Comparison of ENCODE assay signal across 21 mouse cellular contexts in genomic region chr6:86646143-86646542, GRCm38 (mm10). TPM values are rescaled to one million over a fixed set of nuclear protein-coding genes. Genes with fewer than 3 reads are reported as not detected.
DNase-seq lines count a peak whose midpoint lies in the region; ATAC-seq and TF ChIP-seq lines count a peak whose summit lies in the region.
"Had no signal": no experiment of that assay in that cellular context is flagged by ENCODE, and none has a peak within 500 bp of the region (broad histone marks: within the 10 kb centered on the region; RNA-seq: fewer than 3 reads in every experiment).

No protein-coding gene starts in this region.

- DNase-seq in testis, postnatal 10 days (ENCODE audit: low spot score), result no peak
- no peak for DNase-seq in left cerebral cortex, adult 9 months (ENCODE audit: low spot score in 2 of 2)
- DNase-seq: adrenal gland, postnatal 10 days; adrenal gland, postnatal 25 days; cerebellum, adult 11 months; cerebellum, adult 18-20 months; cerebellum, adult 8-10 months; cerebellum, adult 9-11 months; cerebellum, postnatal 14 days; cerebellum, postnatal 36 days; embryo, embryonic 11 days had no signal

- H3K9me3 ChIP-seq in liver, embryonic 15.5 days (replicated peaks), result no peaks in the 10 kb centered on the region
- no peaks in the 10 kb centered on the region for H3K9me3 ChIP-seq in liver, embryonic 12.5 days (replicated peaks)
- H3K9me3 ChIP-seq in intestine, embryonic 16.5 days (ENCODE audit: control insufficient read depth, low read length), result no peaks in the 10 kb centered on the region
- H3K9me3 ChIP-seq: embryonic facial prominence, embryonic 13.5 days; embryonic facial prominence, embryonic 15.5 days; forebrain, embryonic 10.5 days; forebrain, embryonic 12.5 days had no signal

- peaks cover 51% of the 10 kb centered on the region for H3K36me3 ChIP-seq in liver, embryonic 15.5 days (replicated peaks)
- peaks cover 41% of the 10 kb centered on the region for H3K36me3 ChIP-seq in liver, embryonic 12.5 days
- H3K36me3 ChIP-seq in intestine, embryonic 16.5 days (ENCODE audit: control insufficient read depth, insufficient read depth, low read length), result peaks cover 4% of the 10 kb centered on the region; the same call in 1 of the 2 replicates
- peaks cover 35% of the 10 kb centered on the region for H3K36me3 ChIP-seq in small intestine, adult 2 months (ENCODE audit: control insufficient read depth, insufficient read depth, low read length)

- H3K4me3 ChIP-seq in liver, embryonic 15.5 days (replicated peaks), result no peak overlapping the region
- H3K4me3 ChIP-seq in liver, embryonic 12.5 days, result no peak overlapping the region
- H3K4me3 ChIP-seq in intestine, embryonic 16.5 days (ENCODE audit: low read length), result no peak overlapping the region
- H3K4me3 ChIP-seq in small intestine, adult 2 months (ENCODE audit: low read depth, low read length), result no peak overlapping the region
- H3K4me3 ChIP-seq: embryonic facial prominence, embryonic 13.5 days; embryonic facial prominence, embryonic 15.5 days; erythroblast, embryonic 14.5 days; forebrain, embryonic 10.5 days; forebrain, embryonic 12.5 days had no signal

- peaks cover 49% of the 10 kb centered on the region for H3K4me1 ChIP-seq in liver, embryonic 15.5 days (replicated peaks)
- peaks cover 34% of the 10 kb centered on the region for H3K4me1 ChIP-seq in liver, embryonic 12.5 days
- peaks cover 13% of the 10 kb centered on the region for H3K4me1 ChIP-seq in intestine, embryonic 16.5 days (ENCODE audit: control insufficient read depth, insufficient read depth, low read length)
- peaks cover 13% of the 10 kb centered on the region for H3K4me1 ChIP-seq in small intestine, adult 2 months (ENCODE audit: control insufficient read depth, insufficient read depth, insufficient read length, low read length)
- H3K4me1 ChIP-seq: embryonic facial prominence, embryonic 13.5 days; embryonic facial prominence, embryonic 15.5 days; forebrain, embryonic 10.5 days; forebrain, embryonic 12.5 days had no signal

- 72% methylated on average over 7 of the region's 7 CpGs for WGBS in liver, embryonic 15.5 days (ENCODE audit: insufficient replicate concordance)
- WGBS in liver, embryonic 12.5 days (ENCODE audit: insufficient replicate concordance), result 77% methylated on average over 7 of the region's 7 CpGs
- 66% methylated on average over 7 of the region's 7 CpGs for WGBS in intestine, embryonic 16.5 days
- 28% methylated on average over 7 of the region's 7 CpGs for WGBS in small intestine, adult 2 months

- 0 out of 2 replicates have a peak, but pooled peaks have one; percentile 26 for TF ChIP-seq POLR2A in small intestine, adult 2 months (IDR thresholded peaks at IDR 0.05; ENCODE audit: low read depth, low read length)

- H3K4me2 ChIP-seq in liver, embryonic 15.5 days, result no peak overlapping the region
- no peak overlapping the region for H3K4me2 ChIP-seq in liver, embryonic 12.5 days
- no peak overlapping the region for H3K4me2 ChIP-seq in intestine, embryonic 16.5 days (ENCODE audit: low read depth, low read length)
- H3K4me2 ChIP-seq: embryonic facial prominence, embryonic 13.5 days; embryonic facial prominence, embryonic 15.5 days; forebrain, embryonic 12.5 days had no signal

- no peak overlapping the region for H3K9ac ChIP-seq in liver, embryonic 15.5 days
- H3K9ac ChIP-seq in liver, embryonic 12.5 days, result no peak overlapping the region
- no peak overlapping the region for H3K9ac ChIP-seq in intestine, embryonic 16.5 days (ENCODE audit: low read depth, low read length)
- H3K9ac ChIP-seq: embryonic facial prominence, embryonic 13.5 days; embryonic facial prominence, embryonic 15.5 days; forebrain, embryonic 12.5 days had no signal

- no peak for ATAC-seq in liver, embryonic 15.5 days (ENCODE audit: insufficient read depth)
- no peak for ATAC-seq in liver, embryonic 12.5 days
- peak; percentile 64 for ATAC-seq in intestine, embryonic 16.5 days
- ATAC-seq: forebrain, embryonic 14.5 days had no signal

- H3K27ac ChIP-seq in liver, embryonic 15.5 days (replicated peaks), result peak overlapping the region; percentile 63; the same call in 1 of the 2 replicates
- no peak overlapping the region; the same call in 1 of the 2 replicates for H3K27ac ChIP-seq in liver, embryonic 12.5 days
- H3K27ac ChIP-seq in intestine, embryonic 16.5 days (ENCODE audit: low read length), result no peak overlapping the region
- H3K27ac ChIP-seq in small intestine, adult 2 months (ENCODE audit: insufficient read depth, low read depth, low read length), result peak overlapping the region; percentile 75
- H3K27ac ChIP-seq: embryonic facial prominence, embryonic 13.5 days; embryonic facial prominence, embryonic 15.5 days; forebrain, embryonic 10.5 days; forebrain, embryonic 12.5 days had no signal

- no peak for TF ChIP-seq CTCF in small intestine, adult 2 months (IDR thresholded peaks at IDR 0.05; ENCODE audit: extremely low read depth, insufficient read length, insufficient replicate concordance, low read depth, low read length)

- H3K27me3 ChIP-seq in liver, embryonic 15.5 days, result no peaks in the 10 kb centered on the region
- H3K27me3 ChIP-seq in liver, embryonic 12.5 days (replicated peaks), result no peaks in the 10 kb centered on the region
- no peaks in the 10 kb centered on the region for H3K27me3 ChIP-seq in intestine, embryonic 16.5 days (replicated peaks; ENCODE audit: control insufficient read depth, insufficient read depth, low read length)
- no peaks in the 10 kb centered on the region for H3K27me3 ChIP-seq in small intestine, adult 2 months (ENCODE audit: control insufficient read depth, insufficient read depth, low read length)
- H3K27me3 ChIP-seq: embryonic facial prominence, embryonic 13.5 days; embryonic facial prominence, embryonic 15.5 days; forebrain, embryonic 12.5 days had no signal

RNA-seq across cellular contexts. Expression of gene Asprv1, which starts 18.2 kb away (rescaled TPM):
- 2.0 and 2.9 TPM in 2 replicates for polyA plus RNA-seq in liver, embryonic 15.5 days (2015; fragmentation: Nextera tagmentation; extraction: Ambion mirVana)
- polyA plus RNA-seq in liver, embryonic 12.5 days (2016; fragmentation: Nextera tagmentation; extraction: Ambion mirVana), result 0.13 TPM in 2 replicates
- 0.73 and 1.1 TPM in 2 replicates for polyA plus RNA-seq in intestine, embryonic 16.5 days (2015; fragmentation: Nextera tagmentation; extraction: Ambion mirVana)
- polyA plus RNA-seq in small intestine, adult 2 months (2012; rRNA removed), result 0.20 and 0.23 TPM in 2 replicates
- polyA plus RNA-seq: erythroblast, embryonic 14.5 days had no signal

RNA-seq across cellular contexts. Expression of gene Mxd1, which starts 22.8 kb away (rescaled TPM):
- 48.8 and 58.0 TPM in 2 replicates for polyA plus RNA-seq in liver, embryonic 15.5 days (2015; fragmentation: Nextera tagmentation; extraction: Ambion mirVana)
- polyA plus RNA-seq in liver, embryonic 12.5 days (2016; fragmentation: Nextera tagmentation; extraction: Ambion mirVana), result 35.1 and 39.7 TPM in 2 replicates
- polyA plus RNA-seq in intestine, embryonic 16.5 days (2015; fragmentation: Nextera tagmentation; extraction: Ambion mirVana), result 15.0 and 19.7 TPM in 2 replicates
- polyA plus RNA-seq in small intestine, adult 2 months (2012; rRNA removed), result 87.2 and 413 TPM in 2 replicates

RNA-seq across cellular contexts. Expression of gene Snrnp27, which starts 38.2 kb away (rescaled TPM):
- polyA plus RNA-seq in liver, embryonic 15.5 days (2015; fragmentation: Nextera tagmentation; extraction: Ambion mirVana), result 37.5 and 47.5 TPM in 2 replicates
- 82.0 and 85.1 TPM in 2 replicates for polyA plus RNA-seq in liver, embryonic 12.5 days (2016; fragmentation: Nextera tagmentation; extraction: Ambion mirVana)
- 85.1 and 85.3 TPM in 2 replicates for polyA plus RNA-seq in intestine, embryonic 16.5 days (2015; fragmentation: Nextera tagmentation; extraction: Ambion mirVana)
- 2.1 and 3.9 TPM in 2 replicates for polyA plus RNA-seq in small intestine, adult 2 months (2012; rRNA removed)

Comparison
In these comparisons a context has a peak if more than half of its experiments do, and no peak if none do; other contexts are left out.
1. H3K27ac ChIP-seq: peak in liver, embryonic 15.5 days (single experiment) and small intestine, adult 2 months (single experiment); none in liver, embryonic 12.5 days (single experiment) and intestine, embryonic 16.5 days (single experiment).